In the genomic region with DNA sequence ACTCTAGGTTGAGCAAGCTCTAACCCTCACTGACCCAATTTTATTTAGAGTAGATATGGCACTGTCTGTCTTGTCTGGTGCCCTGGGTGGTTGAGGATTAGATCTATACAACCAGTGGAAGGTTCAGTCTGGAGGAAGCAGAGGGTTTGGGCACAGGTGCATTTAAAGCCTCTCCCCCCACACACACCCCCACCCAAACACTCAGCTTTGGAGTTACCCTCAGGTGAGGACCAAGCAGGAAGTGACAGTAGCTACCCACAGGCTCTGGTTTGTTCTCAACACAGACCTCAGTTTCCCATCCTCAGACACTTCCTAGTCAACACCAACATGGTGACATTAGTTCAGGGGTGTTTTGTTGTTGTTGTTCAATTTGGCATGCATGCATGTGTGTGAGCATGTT, we compare ENCODE assay signal across 14 mouse cellular contexts. TPM values are rescaled to one million over a fixed set of nuclear protein-coding genes. Genes with fewer than 3 reads are reported as not detected.
A peak's percentile ranks its signal among the peaks of the same experiment; 100 is the strongest.
DNase-seq lines count a peak whose midpoint lies in the region; ATAC-seq lines count a peak whose summit lies in the region.
"Had no signal": no experiment of that assay in that cellular context is flagged by ENCODE, and none has a peak within 500 bp of the region (broad histone marks: within the 10 kb centered on the region; RNA-seq: fewer than 3 reads in every experiment).

No protein-coding gene starts in this region.

- H3K4me2 ChIP-seq in heart, embryonic 16.5 days (ENCODE audit: low read depth, low read length): peak overlapping the region; percentile 95
- H3K4me2 ChIP-seq in embryonic facial prominence, embryonic 15.5 days (replicated peaks): no peak overlapping the region

- ATAC-seq in heart, embryonic 16.5 days (replicated peaks; ENCODE audit: extremely low read depth, insufficient read depth, low FRiP score): no peak
- no peak for ATAC-seq in embryonic facial prominence, embryonic 15.5 days (ENCODE audit: insufficient number of reproducible peaks, low FRiP score, low TSS enrichment, low read depth)

- H3K4me3 ChIP-seq in heart, embryonic 16.5 days (ENCODE audit: low read length): no peak overlapping the region; the same call in 1 of the 2 replicates
- H3K4me3 ChIP-seq in embryonic facial prominence, embryonic 15.5 days (replicated peaks): peak overlapping the region; percentile 68; the same call in 1 of the 2 replicates
- H3K4me3 ChIP-seq: heart, adult 2 months had no signal

- no peaks in the 10 kb centered on the region for H3K9me3 ChIP-seq in heart, embryonic 16.5 days (replicated peaks; ENCODE audit: control insufficient read depth, low read length)
- H3K9me3 ChIP-seq in embryonic facial prominence, embryonic 15.5 days (replicated peaks): no peaks in the 10 kb centered on the region
- H3K9me3 ChIP-seq: embryonic facial prominence, embryonic 12.5 days had no signal

- H3K36me3 ChIP-seq in heart, embryonic 16.5 days (ENCODE audit: control insufficient read depth, insufficient read depth): peaks cover 9% of the 10 kb centered on the region; the same call in 1 of the 2 replicates
- 0 out of 2 replicates have a peak, but pooled peaks cover 12% of the 10 kb centered on the region for H3K36me3 ChIP-seq in embryonic facial prominence, embryonic 15.5 days

- H3K27me3 ChIP-seq in heart, embryonic 16.5 days (ENCODE audit: control insufficient read depth, insufficient read depth, low read length): no peaks in the 10 kb centered on the region
- H3K27me3 ChIP-seq in embryonic facial prominence, embryonic 15.5 days: no peaks in the 10 kb centered on the region
- H3K27me3 ChIP-seq: embryonic facial prominence, embryonic 12.5 days had no signal

- no peak overlapping the region for H3K27ac ChIP-seq in heart, embryonic 16.5 days (ENCODE audit: low read length)
- H3K27ac ChIP-seq in embryonic facial prominence, embryonic 15.5 days (replicated peaks): no peak overlapping the region
- H3K27ac ChIP-seq: embryonic facial prominence, embryonic 12.5 days; heart, adult 2 months had no signal

- no peak for DNase-seq in heart, adult 9 months (ENCODE audit: low spot score in 2 of 2)
- peak; percentile 20 to 27 for DNase-seq in CD8-positive naive resting alpha-beta T cell, adult 2 months (ENCODE audit: low read depth in 2 of 2, low spot score in 2 of 2)
- peak; percentile 58 for DNase-seq in naive thymus-derived CD4-positive, alpha-beta T cell, adult 2 months (ENCODE audit: low read depth)
- DNase-seq in frontal cortex, postnatal 14 days (ENCODE audit: low spot score in 2 of 2): no peak
- DNase-seq in cerebellum, postnatal 10 days: no peak
- DNase-seq in right cerebral cortex, postnatal 36 days (ENCODE audit: low spot score in 2 of 2): no peak
- DNase-seq: heart, adult 2 months; kidney, adult 8-10 months; left cerebral cortex, postnatal 4 days had no signal

- peaks cover 22% of the 10 kb centered on the region for H3K4me1 ChIP-seq in heart, embryonic 16.5 days (ENCODE audit: control insufficient read depth, insufficient read depth, low read length)
- peaks cover 25% of the 10 kb centered on the region for H3K4me1 ChIP-seq in embryonic facial prominence, embryonic 15.5 days

- H3K9ac ChIP-seq in heart, embryonic 16.5 days (ENCODE audit: low read length): no peak overlapping the region
- H3K9ac ChIP-seq in embryonic facial prominence, embryonic 15.5 days: no peak overlapping the region
- H3K9ac ChIP-seq: embryonic facial prominence, embryonic 12.5 days had no signal

RNA-seq across cellular contexts. Expression of a gene that starts 1.8 kb away (rescaled TPM):
- polyA plus RNA-seq in heart, embryonic 16.5 days (2015; fragmentation: Nextera tagmentation; extraction: Ambion mirVana): 77.4 and 101 TPM in 2 replicates
- polyA plus RNA-seq in embryonic facial prominence, embryonic 15.5 days (2015; fragmentation: Nextera tagmentation; extraction: Ambion mirVana): 113 and 116 TPM in 2 replicates

RNA-seq across cellular contexts. Expression of a gene that starts 26.6 kb away (rescaled TPM):
- polyA plus RNA-seq in heart, embryonic 16.5 days (2015; fragmentation: Nextera tagmentation; extraction: Ambion mirVana): 0.55 and 1.1 TPM in 2 replicates
- polyA plus RNA-seq in embryonic facial prominence, embryonic 15.5 days (2015; fragmentation: Nextera tagmentation; extraction: Ambion mirVana): 0.26 TPM in 1 of 2 replicates, not detected in the other
- polyA plus RNA-seq: embryonic facial prominence, embryonic 12.5 days; neural tube, embryonic 14.5 days had no signal

RNA-seq across cellular contexts. Expression of a gene that starts 28.0 kb away (rescaled TPM):
- polyA plus RNA-seq in heart, embryonic 16.5 days (2015; fragmentation: Nextera tagmentation; extraction: Ambion mirVana): 351 and 381 TPM in 2 replicates
- 600 and 613 TPM in 2 replicates for polyA plus RNA-seq in embryonic facial prominence, embryonic 15.5 days (2015; fragmentation: Nextera tagmentation; extraction: Ambion mirVana)

RNA-seq across cellular contexts. Expression of a gene that starts 49.8 kb away (rescaled TPM):
- not detected in 2 replicates for polyA plus RNA-seq in heart, embryonic 16.5 days (2015; fragmentation: Nextera tagmentation; extraction: Ambion mirVana)
- 0.31 TPM in 1 of 2 replicates, not detected in the other for polyA plus RNA-seq in embryonic facial prominence, embryonic 15.5 days (2015; fragmentation: Nextera tagmentation; extraction: Ambion mirVana)
- polyA plus RNA-seq: embryonic facial prominence, embryonic 12.5 days; neural tube, embryonic 14.5 days; stomach, embryonic 14.5 days had no signal

RNA-seq across cellular contexts. Expression of a gene that starts 50.6 kb away (rescaled TPM):
- not detected in 2 replicates for polyA plus RNA-seq in heart, embryonic 16.5 days (2015; fragmentation: Nextera tagmentation; extraction: Ambion mirVana)
- polyA plus RNA-seq in embryonic facial prominence, embryonic 15.5 days (2015; fragmentation: Nextera tagmentation; extraction: Ambion mirVana): not detected in 2 replicates
- polyA plus RNA-seq: embryonic facial prominence, embryonic 12.5 days; heart, adult 2 months; neural tube, embryonic 14.5 days; stomach, embryonic 14.5 days had no signal

Comparison
In these comparisons a context has a peak if more than half of its experiments do, and no peak if none do; other contexts are left out.
1. DNase-seq: peak in CD8-positive naive resting alpha-beta T cell, adult 2 months (2 of 2) and naive thymus-derived CD4-positive, alpha-beta T cell, adult 2 months (single experiment); none in heart, adult 9 months (0 of 2), frontal cortex, postnatal 14 days (0 of 2), cerebellum, postnatal 10 days (0 of 2) and right cerebral cortex, postnatal 36 days (0 of 2).